Mouse (Mus musculus) heart, adult 11 months (tissue): ENCODE data around the gene Trip12.

Experiments used
- DNase-seq: peaks from one replicate; pipeline ENCODE4 v3.0.0; 2022

The Trip12 gene

GRCm38 (mm10) chr1:84840018-84840664 lies at the start of gene Trip12:
Trip12 (minus strand) TSS chr1:84840516.
- DNase-seq: no peak

- DNase-seq: no peak
Measured at GRCm38 (mm10) chr1:84890005-84890393, 49.7 kb upstream of the Trip12 start.

GRCm38 (mm10) chr1:84889330-84890004 lies 49.2 kb upstream of the Trip12 start:
- no peak for DNase-seq

- no peak for DNase-seq
Measured at GRCm38 (mm10) chr1:84885921-84886320, 45.6 kb upstream of the Trip12 start.

GRCm38 (mm10) chr1:84885174-84885573 lies 44.9 kb upstream of the Trip12 start:
- DNase-seq: no peak

GRCm38 (mm10) chr1:84883889-84884288 lies 43.6 kb upstream of the Trip12 start:
- no peak for DNase-seq

GRCm38 (mm10) chr1:84882937-84883336 lies 42.6 kb upstream of the Trip12 start:
- DNase-seq: no peak

- DNase-seq: no peak
Measured at GRCm38 (mm10) chr1:84882066-84882532, 41.8 kb upstream of the Trip12 start.

- peak; percentile 93 for DNase-seq
Measured at GRCm38 (mm10) chr1:84881248-84882065, 41.1 kb upstream of the Trip12 start.

GRCm38 (mm10) chr1:84879571-84880120 lies 39.3 kb upstream of the Trip12 start:
- no peak for DNase-seq

GRCm38 (mm10) chr1:84877590-84877989 lies 37.3 kb upstream of the Trip12 start:
- no peak for DNase-seq

- DNase-seq: no peak
Measured at GRCm38 (mm10) chr1:84872939-84873338, 32.6 kb upstream of the Trip12 start.

GRCm38 (mm10) chr1:84872105-84872504 lies 31.8 kb upstream of the Trip12 start:
- no peak for DNase-seq

GRCm38 (mm10) chr1:84871131-84871530 lies 30.8 kb upstream of the Trip12 start:
- no peak for DNase-seq

- DNase-seq: no peak
Measured at GRCm38 (mm10) chr1:84869498-84869897, 29.2 kb upstream of the Trip12 start.

- DNase-seq: no peak
Measured at GRCm38 (mm10) chr1:84868841-84869240, 28.5 kb upstream of the Trip12 start.

- DNase-seq: no peak
Measured at GRCm38 (mm10) chr1:84868311-84868710, 28.0 kb upstream of the Trip12 start.

GRCm38 (mm10) chr1:84866706-84867230 lies 26.5 kb upstream of the Trip12 start:
- DNase-seq: no peak

- DNase-seq: no peak
Measured at GRCm38 (mm10) chr1:84866231-84866630, 25.9 kb upstream of the Trip12 start.

GRCm38 (mm10) chr1:84864645-84865044 lies 24.3 kb upstream of the Trip12 start:
- no peak for DNase-seq

GRCm38 (mm10) chr1:84861255-84861630 lies 20.9 kb upstream of the Trip12 start:
- no peak for DNase-seq

- DNase-seq: no peak
Measured at GRCm38 (mm10) chr1:84860360-84861254, 20.3 kb upstream of the Trip12 start.
